Comparison of ENCODE assay signal across 9 mouse cellular contexts in genomic region chr13:46798156-46798555, GRCm38 (mm10).
DNase-seq lines count a peak whose midpoint lies in the region; ATAC-seq and TF ChIP-seq lines count a peak whose summit lies in the region.
"Had no signal": no experiment of that assay in that cellular context is flagged by ENCODE, and none has a peak within 500 bp of the region (broad histone marks: within the 10 kb centered on the region; RNA-seq: fewer than 3 reads in every experiment).

No protein-coding gene starts in this region.

- no peak overlapping the region for H3K27ac ChIP-seq in kidney, embryonic 15.5 days
- no peak overlapping the region for H3K27ac ChIP-seq in embryonic facial prominence, embryonic 10.5 days (replicated peaks)
- H3K27ac ChIP-seq in neural tube, embryonic 11.5 days (ENCODE audit: low read depth, low read length), result no peak overlapping the region

- no peaks in the 10 kb centered on the region for H3K9me3 ChIP-seq in kidney, embryonic 15.5 days (replicated peaks)
- H3K9me3 ChIP-seq in E14TG2a.4 (ENCODE audit: low read length), result no peaks in the 10 kb centered on the region
- no peaks in the 10 kb centered on the region for H3K9me3 ChIP-seq in embryonic facial prominence, embryonic 10.5 days
- no peaks in the 10 kb centered on the region for H3K9me3 ChIP-seq in neural tube, embryonic 11.5 days (ENCODE audit: control insufficient read depth, low read length)
- H3K9me3 ChIP-seq: megakaryocyte, embryonic 14.5 days had no signal

- H3K4me3 ChIP-seq in kidney, embryonic 15.5 days (replicated peaks), result no peak overlapping the region
- no peak overlapping the region for H3K4me3 ChIP-seq in E14TG2a.4 (replicated peaks; ENCODE audit: low read length)
- no peak overlapping the region for H3K4me3 ChIP-seq in embryonic facial prominence, embryonic 10.5 days
- H3K4me3 ChIP-seq in neural tube, embryonic 11.5 days (ENCODE audit: low read depth, low read length), result no peak overlapping the region
- H3K4me3 ChIP-seq: megakaryocyte, embryonic 14.5 days had no signal

- 41% methylated on average over 4 of the region's 4 CpGs for WGBS in kidney, embryonic 15.5 days
- WGBS in embryonic facial prominence, embryonic 10.5 days, result 36% methylated on average over 4 of the region's 4 CpGs
- 44% methylated on average over 4 of the region's 4 CpGs for WGBS in neural tube, embryonic 11.5 days

- H3K27me3 ChIP-seq in kidney, embryonic 15.5 days, result no peaks in the 10 kb centered on the region
- no peaks in the 10 kb centered on the region for H3K27me3 ChIP-seq in E14TG2a.4 (ENCODE audit: insufficient read depth, low read length)
- no peaks in the 10 kb centered on the region for H3K27me3 ChIP-seq in embryonic facial prominence, embryonic 10.5 days (replicated peaks; ENCODE audit: low read depth, poor library complexity, severe bottlenecking)
- H3K27me3 ChIP-seq in neural tube, embryonic 11.5 days (ENCODE audit: control insufficient read depth, insufficient read depth, low read length), result no peaks in the 10 kb centered on the region
- H3K27me3 ChIP-seq: megakaryocyte, embryonic 14.5 days had no signal

- H3K4me2 ChIP-seq in kidney, embryonic 15.5 days, result no peak overlapping the region
- no peak overlapping the region for H3K4me2 ChIP-seq in neural tube, embryonic 11.5 days (ENCODE audit: low read depth)

- DNase-seq in kidney, adult 18-20 months, result peak; percentile 48
- peak; percentile 70 for DNase-seq in adrenal gland, postnatal 14 days
- DNase-seq in embryonic facial prominence, embryonic 10.5 days (ENCODE audit: low spot score), result peak; percentile 49
- peak; percentile 42 to 73 for DNase-seq in layer of hippocampus, postnatal 14 days (ENCODE audit: low spot score in 2 of 2)
- peak; percentile 57 for DNase-seq in neural tube, embryonic 11.5 days (ENCODE audit: low spot score)
- no peak for DNase-seq in urinary bladder, postnatal 10 days (ENCODE audit: low spot score)

- no peak overlapping the region for H3K9ac ChIP-seq in kidney, embryonic 15.5 days
- no peak overlapping the region for H3K9ac ChIP-seq in neural tube, embryonic 11.5 days (ENCODE audit: low read length)

- no peaks in the 10 kb centered on the region for H3K4me1 ChIP-seq in kidney, embryonic 15.5 days
- peaks cover 25% of the 10 kb centered on the region for H3K4me1 ChIP-seq in E14TG2a.4 (replicated peaks; ENCODE audit: low read depth, low read length)
- H3K4me1 ChIP-seq in embryonic facial prominence, embryonic 10.5 days, result no peaks in the 10 kb centered on the region
- H3K4me1 ChIP-seq in neural tube, embryonic 11.5 days (ENCODE audit: control insufficient read depth, insufficient read depth, low read length), result no peaks in the 10 kb centered on the region

- no peak for ATAC-seq in kidney, embryonic 15.5 days (replicated peaks; ENCODE audit: low FRiP score)
- no peak for ATAC-seq in neural tube, embryonic 11.5 days (ENCODE audit: insufficient read depth, low FRiP score, low TSS enrichment)

- peak; percentile 84 for TF ChIP-seq CTCF in E14TG2a.4 (conservative IDR thresholded peaks at IDR 0.05; ENCODE audit: low read length)

- peaks cover 58% of the 10 kb centered on the region for H3K36me3 ChIP-seq in kidney, embryonic 15.5 days
- peaks cover 54% of the 10 kb centered on the region for H3K36me3 ChIP-seq in E14TG2a.4 (ENCODE audit: insufficient read depth, low read length)
- peaks cover 80% of the 10 kb centered on the region for H3K36me3 ChIP-seq in embryonic facial prominence, embryonic 10.5 days (replicated peaks)
- H3K36me3 ChIP-seq in neural tube, embryonic 11.5 days (ENCODE audit: control insufficient read depth, insufficient read depth, low read length), result peaks cover 9% of the 10 kb centered on the region
